Mouse (Mus musculus) thymus, postnatal 4 days (tissue): ENCODE measurements around the gene Agap1.

Experiments
- DNase-seq: peaks from one replicate; pipeline ENCODE4 v3.0.0; 2021

Gene Agap1

DNA sequence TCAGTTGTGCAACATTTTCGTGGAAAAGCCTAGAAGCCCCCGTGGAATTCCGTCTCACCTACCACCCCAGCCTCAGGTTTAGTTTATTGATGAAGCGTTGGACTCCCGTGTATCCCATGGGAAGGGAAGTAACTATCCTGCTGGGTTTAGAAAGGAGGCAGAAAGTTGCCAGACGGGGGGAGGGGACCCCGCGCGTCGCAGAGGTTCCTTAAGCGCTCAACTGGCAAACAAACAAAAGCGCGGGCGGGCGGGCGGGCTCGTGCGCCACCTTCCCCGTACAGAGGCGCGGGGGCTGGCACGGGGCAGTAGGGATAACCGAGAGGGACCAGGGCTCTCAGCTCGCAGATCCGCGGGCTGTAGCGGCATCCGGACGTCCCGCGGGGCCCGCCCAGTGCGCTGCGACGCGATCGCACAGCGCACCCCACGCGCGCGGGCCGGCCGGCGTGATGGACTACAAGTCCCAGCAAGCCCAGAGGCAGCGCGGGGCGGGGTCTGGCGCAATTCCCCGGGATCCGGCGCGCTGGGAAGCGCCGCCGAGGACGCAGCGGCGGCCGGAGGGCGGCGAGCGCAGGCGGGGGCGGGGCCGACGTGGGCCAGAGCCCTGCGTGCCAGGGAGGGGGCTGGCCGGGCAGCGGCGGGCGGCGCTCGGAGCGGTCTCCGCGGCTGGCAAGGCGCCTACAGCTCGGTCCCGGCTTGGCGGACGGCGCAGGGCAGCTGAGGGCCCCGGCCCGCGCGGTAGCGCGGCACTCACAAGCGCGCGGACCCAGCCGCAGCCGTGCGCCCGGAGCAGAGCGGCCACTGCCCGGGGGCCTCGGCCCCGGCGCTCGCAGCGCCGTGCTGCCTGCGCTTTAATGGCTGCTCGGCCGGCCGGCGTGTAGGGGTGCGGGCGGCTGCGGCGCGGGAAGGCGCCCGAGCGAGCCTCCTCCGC is at the start of gene Agap1:
Gene Agap1, plus strand, starts transcription at position 611 of the 928 bp plus-strand sequence.
- DNase-seq, result peak; percentile 61

DNA sequence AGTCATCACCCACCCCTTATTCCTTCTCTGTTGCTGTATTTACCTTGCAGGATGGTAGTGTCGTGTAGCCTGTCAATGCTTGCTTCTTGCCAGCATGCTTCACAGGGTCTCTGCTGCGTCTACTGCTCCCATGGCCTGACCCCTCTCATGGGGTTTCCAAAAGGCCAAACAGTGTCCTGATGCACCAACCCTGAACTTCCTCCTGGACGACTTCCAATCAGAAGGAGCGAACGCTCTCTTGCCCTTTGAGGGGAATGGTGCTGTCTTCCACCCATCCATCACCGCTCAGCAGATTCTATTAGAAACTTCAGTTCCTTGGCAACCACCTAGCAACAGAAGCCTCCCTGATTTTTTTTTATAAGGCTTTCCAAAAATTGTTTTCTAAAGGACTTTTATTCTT is 48.6 kb upstream of the Agap1 start:
- DNase-seq, result no peak

DNA sequence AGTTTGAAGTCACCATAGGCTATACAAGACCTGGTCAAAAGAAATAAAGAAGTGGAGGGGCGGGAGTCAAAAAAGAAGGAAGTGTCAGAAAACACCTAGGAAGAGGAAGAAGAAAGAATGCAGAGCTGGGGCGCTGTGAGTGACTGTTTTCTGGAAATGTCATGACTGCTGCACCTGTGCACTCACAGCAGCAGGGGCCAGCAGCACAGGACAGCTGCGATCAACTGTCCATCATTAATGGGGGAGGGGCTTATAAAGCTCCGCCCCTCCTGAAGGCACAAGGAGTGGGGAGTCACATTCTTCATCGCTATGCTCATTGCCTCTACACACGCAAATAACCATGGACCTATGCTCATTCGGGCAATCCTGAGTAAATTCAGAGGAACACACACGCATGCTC is 46.6 kb upstream of the Agap1 start:
- DNase-seq, result no peak

DNA sequence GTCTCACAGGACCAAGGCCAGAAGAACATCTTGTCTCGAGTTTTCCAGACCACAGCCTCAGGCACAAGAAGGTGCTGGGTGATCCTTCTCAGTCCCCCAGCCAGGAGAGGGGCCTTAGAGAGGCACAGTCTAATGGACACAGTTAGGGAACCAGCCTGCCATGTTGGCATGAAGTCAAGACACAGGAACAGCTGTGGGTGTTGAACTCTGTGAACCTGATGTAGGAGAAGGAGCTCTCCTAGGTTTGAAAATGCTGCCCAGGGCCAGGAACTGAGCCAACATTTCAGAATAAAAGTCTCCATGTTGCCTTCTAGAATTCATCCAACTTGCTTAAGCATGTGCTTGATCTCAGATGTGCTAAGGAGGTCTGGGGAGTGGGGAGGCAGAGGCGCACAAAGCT is 41.5 kb upstream of the Agap1 start:
- DNase-seq, result no peak

DNA sequence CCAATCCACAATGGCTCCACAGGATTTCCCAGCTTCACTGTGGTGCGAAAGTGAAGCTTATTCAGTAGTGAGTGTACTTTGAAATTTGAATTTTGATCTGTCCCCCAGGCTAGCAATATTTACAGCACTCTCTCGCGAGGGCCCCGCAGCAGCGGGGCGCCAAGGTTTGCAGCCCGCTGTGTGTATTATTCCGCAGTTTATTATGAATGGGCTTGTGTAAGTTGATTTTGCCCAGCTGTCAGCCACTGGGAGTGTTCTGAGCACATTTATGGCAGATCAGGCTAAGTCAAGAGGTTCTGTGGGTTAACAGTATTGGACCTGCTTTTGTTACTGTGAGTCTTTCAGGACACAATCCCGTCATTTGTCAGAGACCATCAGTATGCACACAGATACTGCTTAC is 40.0 kb upstream of the Agap1 start:
- DNase-seq, result no peak

DNA sequence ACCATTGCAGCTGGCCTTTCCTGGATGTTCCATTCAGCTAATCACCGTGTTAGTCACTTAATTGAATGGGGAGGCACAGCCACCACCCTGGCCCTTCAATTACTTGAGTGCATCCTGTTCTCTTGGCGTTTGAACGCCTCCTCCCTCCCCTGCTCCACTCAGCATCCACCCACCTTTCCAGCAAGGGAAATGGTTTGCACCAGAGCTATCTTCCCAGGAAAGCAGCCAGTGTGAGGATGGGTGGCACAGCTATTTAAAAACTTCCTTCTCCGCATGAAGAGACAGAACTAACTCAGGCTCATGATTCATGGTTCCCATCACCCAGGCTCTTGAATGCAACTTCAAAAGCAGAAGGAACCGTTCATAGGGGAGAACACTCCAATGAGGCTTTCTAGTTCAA is 37.7 kb upstream of the Agap1 start:
- DNase-seq, result no peak

DNA sequence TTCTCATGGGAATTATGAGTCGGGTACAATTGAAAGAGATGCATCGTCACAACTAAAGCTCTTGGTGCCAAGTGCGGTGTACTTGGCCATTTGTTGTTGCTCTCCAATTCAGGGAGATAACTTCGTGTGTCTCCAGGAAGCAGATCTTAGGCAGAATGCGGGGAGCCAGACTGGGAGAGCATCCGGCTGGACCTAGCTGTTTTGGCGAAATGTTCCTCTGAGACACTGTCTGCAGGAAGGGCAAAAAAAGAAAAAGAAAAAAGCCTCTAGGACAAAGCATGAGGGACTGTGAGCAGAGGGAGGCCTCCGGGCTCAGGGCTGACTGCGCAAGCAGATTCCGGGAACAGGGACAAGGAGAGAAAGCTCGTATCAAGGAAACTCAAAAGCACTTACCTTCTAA is 34.0 kb upstream of the Agap1 start:
- no peak for DNase-seq

DNA sequence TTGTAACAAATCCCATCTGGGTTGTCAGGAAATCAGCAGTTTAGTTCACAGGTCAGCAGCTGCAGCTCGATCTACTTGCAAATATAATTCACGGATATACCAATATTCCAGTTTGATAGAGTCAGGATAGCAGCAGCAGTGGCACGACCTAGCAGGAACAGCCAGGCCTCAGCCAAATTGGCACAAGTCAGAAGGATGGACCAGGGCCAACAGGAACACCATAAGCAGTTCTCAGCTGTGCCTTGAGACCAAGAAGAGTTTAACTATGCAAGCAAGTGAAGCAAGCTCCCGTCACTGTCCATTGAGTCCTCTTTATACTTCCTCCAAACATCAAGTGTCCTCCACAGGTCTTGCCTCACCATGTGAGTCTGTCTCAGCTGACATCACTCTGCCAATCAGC is 33.2 kb upstream of the Agap1 start:
- DNase-seq, result no peak

DNA sequence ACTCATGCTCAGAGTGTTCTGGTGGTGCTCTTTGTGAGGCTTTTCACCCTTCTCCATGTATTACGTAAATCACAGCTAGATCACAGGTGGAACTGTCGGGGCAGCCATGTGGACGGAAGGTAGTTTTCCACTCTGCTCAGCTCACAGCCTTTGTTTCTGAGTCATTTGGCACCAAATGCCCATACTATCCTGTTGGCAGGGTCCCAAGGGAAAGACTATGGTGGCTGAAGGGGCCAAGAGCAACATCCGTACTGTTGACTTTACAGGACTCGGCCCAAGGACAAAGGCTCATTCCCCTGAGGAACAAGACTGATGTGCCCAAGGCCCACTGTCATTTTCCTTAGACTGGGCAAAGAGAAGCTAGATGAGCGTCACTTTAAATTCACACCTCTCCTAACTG is 30.0 kb upstream of the Agap1 start:
- no peak for DNase-seq

DNA sequence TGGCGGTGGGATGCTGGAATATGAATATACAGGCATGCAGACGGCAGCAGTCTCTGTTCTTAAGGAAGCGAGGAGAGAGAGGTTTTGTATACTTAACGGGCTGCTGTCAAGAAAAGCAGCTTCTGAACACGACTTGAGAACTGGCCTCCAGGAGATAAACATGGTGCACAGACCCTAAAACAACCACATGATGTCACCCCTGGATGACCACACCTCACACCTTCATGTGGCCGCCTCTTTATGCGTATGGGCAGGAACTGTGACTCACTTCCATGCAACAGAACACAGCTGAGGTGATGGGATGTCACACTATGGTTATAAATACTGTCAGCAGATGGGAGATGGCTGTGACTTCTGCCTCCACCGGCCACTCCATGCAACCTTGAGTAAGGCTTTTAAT is 28.5 kb upstream of the Agap1 start:
- no peak for DNase-seq

DNA sequence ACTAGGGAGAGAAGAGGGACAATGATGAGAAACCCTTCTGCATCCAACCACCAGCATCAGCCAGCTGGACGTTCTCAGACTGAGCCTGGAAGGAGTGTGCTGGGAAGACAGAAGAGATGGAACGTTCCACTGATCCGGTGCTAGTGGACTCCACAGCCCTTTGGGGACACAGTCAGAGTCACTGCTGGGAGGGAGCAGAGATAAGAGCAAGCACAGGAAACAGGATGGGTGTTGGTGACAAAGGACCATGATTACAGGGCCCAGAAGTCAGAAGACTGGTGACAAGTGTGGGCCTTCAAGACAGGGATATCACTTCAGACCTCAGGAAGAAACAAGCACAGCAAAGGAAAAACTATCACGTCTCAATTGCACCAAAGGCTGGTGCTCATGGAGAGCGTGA is 25.9 kb upstream of the Agap1 start:
- DNase-seq, result no peak

DNA sequence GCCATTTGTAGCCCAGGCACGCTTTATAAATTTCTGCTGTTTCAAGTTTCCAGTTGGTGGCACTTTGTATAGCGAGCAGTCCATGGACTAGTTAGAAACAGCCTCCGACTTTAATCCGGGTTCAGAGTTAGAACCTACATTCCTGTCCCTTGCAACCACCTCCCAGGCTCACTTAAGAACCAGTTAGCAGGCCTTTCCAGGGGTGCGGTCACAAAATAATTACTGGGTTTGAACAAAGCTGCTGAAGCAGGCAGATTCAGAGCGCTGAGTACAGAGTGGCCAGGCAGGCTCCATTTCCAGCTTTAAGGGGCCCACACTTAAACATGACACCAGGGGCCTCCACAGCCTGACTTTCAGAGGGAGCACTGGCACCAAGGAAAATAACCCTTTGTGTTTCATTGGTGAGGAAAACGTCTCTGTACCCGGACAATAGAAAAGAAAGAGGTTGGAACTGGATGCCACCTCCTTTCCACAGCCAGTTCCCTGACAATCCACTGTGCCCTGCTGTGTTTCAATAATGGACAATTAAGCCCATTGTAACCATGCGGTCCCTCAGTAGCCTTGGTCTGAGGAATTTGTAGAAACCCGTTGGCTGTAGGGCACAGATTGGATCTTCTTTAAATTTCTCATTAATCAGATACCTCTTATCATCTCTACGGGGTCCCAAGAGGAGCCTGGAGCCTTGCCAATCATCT is 24.5 kb upstream of the Agap1 start:
- no peak for DNase-seq

DNA sequence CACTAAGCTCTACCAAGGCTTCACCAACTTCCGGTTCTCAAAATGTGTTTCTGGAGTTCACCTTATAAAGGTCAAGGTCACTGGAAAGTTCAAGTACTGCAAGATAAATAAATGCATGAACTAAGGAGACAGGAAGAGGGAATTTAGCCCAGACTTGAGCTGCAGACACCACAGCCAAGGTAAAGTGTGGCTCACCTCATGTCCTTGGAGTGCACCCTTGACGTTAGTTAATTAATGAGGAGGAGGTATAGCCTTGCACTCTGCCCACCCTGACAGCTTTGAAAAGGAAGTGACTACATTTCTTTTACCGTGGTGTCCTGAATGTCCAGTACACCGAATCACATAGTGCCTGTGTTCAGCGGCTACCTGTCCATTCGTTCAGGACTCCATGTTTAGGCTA is 15.3 kb upstream of the Agap1 start:
- no peak for DNase-seq

DNA sequence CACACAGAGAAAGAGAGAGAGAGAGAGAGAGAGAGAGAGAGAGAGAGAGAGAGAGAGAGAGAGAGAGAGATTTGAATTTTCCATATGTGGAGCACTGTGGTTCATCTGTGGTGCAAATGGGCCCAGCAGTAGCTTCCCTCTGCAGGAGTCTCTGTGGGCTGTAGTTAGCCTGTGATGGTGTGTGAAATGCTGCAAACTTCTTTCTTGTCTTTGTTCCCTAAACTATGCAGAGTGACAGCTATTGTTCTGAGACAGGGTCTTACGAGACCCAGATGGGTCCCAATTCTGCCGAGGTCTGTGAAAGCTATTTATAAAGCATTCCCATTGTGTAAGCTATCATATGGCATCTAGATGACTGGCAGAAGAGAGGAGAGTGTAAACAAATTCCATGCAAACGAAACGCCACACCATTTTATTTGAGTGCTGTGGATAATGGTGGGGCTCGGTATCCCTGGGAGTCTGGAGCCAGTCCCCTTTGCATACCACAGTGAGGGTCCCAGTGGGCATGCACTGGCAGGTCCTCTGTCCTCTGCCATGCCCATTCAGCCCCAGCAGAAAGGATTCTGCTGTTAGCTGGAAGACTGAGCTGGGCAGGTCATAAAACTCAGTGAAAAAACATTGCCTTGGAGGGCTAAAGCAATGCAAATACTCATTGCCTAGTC is 13.2 kb upstream of the Agap1 start:
- DNase-seq, result no peak

DNA sequence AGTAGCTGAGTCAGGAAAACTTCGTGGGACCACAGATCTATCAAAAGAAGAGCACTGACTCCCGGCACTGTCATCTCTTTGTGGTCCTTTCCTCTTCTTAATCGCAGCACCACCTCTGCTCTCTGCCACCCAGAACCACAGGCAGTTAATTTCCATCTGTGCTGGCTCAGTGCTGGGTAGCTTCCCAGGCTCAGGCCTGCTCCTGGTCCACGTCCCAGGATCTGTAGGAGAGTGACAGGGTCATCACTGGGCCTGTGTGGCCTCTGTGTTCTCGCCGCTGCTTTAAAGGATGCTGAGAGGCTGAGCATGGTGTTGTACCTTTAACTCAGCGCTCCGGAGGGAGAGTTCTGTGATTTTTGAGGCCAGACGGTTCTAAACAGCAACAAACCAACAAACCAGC is 11.1 kb upstream of the Agap1 start:
- no peak for DNase-seq

DNA sequence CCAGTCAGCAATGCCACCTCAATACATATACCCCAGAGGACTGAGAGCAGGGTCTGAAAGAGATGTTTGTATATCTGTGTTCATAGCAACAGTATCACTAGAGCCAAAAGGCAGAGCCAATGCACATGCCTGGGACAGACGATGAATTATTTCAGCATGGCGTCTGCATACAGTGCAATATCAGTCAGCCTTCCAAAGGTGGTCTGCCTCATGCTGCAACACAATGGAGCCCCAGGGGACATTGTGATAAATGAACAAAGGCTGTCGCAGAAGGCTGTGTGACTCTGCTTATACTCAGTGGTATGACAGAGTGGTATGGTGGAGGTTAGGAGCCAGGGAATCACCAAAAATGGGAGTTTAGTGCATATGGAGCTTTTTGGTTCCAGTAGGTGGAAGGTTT is 10.6 kb upstream of the Agap1 start:
- no peak for DNase-seq

DNA sequence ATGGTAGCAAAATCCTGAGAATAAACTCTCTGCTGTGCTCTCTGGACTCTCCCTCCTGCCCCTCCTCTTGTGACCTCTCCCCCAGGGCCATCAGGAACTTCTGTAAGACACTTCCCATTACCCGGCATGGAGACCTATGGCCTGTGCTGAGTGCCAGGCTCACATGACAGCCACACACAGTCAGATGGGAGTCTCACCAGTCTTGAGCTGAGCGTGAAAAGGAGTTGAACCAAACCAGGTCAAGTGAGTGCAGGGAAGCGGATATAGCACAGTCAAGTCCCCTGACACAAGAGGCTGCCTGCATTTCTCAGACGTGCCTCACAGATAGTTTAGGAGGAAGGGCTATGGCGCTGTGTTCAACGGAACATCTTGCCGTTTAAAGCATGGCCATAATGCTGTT is 4.5 kb upstream of the Agap1 start:
- DNase-seq, result no peak

DNA sequence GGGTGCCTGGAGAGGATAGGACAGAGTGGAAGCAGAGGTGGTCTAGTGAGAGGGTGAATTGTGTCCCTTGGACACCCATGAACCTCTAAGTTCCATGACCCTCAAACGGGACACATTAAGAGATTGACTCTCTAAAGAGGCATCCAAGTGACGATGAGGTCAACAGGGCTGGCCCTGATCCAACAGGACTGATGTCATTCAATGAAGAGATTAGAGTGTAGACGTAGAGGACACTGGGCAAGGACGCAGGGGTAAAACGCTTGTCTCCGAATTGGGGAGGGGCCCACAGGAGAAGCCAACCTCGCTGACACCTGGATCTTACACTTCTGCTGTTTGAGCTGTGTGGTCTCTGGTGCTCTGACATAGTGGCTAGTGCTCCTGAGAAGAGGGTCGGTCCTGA is 2.5 kb upstream of the Agap1 start:
- no peak for DNase-seq

DNA sequence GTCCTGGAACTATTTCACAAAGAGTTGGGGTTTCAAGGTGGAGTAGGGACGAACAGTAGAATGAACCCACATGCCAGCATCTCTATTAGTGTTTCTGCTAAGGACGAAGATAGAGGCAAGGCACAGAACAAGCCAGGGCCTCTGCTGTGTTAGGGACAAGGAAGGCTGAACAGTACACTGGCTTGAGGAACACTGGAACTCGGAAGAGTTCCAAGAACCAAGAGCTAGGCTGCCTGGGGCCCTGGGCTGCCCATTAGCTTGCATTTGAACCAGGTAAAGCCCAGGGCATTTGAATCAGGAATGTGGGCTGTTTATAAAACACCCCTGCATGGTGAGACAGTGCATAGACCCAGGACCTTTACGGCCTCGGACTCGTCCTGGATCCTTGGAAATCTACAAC is 940 bp upstream of the Agap1 start:
- no peak for DNase-seq

DNA sequence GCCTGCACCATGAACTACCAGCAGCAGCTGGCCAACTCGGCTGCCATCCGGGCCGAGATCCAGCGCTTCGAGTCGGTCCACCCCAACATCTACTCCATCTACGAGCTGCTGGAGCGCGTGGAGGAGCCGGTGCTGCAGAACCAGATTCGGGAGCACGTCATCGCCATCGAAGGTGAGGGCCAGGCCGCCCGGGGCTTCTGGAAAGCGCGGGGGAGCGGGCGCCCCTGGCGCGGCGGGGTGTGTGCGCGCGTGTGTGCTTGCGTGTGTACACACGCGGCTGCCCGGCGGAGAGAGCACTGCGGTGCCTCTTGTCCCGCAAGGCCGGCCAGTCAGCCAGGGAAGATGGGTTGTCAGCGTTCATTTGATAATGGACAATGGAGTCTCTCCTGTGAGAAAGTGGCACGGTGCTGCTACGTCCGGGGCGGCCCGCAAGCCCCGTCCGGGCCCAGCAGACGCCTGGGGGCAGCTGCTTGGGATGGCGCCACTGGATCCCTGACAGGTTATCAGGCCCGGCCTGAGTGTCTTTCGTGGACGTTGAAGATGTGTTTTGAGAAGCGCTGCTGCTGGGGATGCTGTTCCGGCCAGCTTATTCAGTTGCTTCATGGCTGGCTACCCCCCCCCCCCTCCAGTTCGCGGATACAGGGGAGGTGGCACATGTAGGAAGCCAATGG is 950 bp downstream of the Agap1 start:
- peak; percentile 22 for DNase-seq

DNA sequence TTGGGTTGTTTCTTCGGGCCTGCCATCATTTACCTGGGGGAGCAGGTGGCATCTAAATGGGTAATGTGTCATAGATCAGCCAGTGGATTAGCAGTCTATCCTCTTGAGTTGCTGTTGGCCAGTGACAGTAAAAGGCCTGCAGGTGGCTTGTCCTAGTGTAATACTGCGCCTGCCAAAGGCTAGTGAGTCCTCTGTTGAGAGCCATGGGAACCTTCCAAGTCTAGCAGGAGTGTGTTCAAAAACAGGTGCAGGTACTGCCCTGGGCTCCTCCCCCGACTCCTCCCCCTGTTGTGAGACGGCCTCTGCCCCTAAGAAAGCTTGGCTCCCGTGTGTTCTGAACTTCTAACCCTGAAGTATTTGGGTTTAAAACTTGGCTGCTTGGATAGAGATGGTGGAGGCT is 1.9 kb downstream of the Agap1 start:
- DNase-seq, result no peak

DNA sequence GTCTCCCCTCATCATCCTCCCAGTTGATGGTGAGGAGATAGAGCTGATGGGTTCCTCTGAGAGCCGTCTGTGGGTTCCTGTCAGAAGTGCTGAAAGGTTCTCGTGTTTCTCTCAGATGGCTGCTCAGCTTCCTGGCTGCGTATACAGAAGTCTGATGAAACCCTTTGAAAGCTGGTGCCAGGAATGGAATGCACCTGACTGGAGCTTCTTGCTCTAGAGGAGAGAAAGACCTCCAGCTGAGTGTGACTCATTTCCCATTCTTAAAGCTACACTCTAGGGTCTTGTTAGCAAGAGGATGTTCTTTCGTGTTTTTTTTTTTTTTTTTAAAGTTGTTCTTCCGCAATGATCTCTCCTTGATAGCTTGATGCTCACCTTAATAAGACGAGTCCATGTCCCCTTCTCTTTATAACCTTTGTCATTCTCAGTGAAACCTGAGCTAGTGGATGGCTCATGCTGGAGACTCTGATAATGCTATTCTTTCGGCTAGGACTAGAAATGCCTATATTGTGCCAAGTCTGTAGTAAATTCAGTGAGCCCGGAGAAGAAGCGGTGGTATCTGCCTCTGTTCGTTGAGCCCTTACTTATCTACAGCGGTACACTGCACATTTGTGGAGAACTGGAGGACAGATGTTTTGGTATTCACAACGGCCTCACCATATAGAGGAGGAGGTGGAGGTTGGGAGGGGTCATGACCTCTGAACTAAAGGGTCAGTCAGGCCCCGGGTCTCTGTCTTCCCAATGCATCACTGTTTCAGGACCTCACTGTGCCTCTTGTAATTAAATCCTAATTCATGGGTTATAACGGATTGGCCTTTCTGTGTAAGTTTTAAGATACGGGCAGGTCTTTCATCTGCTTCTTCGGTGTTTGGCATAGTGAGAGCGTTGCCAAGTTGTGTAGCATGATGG is 2.8 kb downstream of the Agap1 start:
- no peak for DNase-seq
